Mouse (Mus musculus) effector memory CD4-positive, alpha-beta T cell, adult 7 months (primary cell): ENCODE results near the gene Gm8237. TPM values are rescaled to one million over a fixed set of nuclear protein-coding genes. Genes with fewer than 3 reads are reported as not detected.

ENCODE experiments used
- polyA plus RNA-seq: library from polyadenylated mRNA; unstranded; fragments of 100-300 nt; shearing (Covaris generic); gene quantifications from one replicate; pipeline ENCODE4 v1.2.1, GENCODE M21; 2017

Gm8237 gene
- polyA plus RNA-seq = not detected

DNA sequence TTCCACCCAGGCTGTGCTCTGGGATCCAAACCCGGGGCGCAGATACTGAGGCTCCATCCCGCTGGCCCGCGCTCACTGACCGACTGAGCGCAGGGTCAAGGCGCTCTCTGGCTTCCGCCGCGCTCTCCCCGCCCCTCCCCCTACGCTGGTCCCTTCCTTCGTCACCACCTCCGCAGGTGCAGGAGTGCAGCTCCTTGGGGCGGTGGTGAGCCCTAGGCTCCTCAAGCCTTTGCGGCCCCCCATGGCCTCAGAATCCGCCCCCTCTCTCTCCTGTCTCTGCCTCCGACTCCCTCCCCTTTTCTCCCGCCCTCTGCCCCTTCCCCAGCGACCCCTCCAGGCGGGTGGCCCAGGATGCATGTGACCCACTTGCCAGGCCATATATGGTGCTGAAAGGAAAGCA lies at the start of gene Gm8237:
TSS of gene Gm8237 (minus strand) at position 142 of the 400 bp plus-strand sequence.

DNA sequence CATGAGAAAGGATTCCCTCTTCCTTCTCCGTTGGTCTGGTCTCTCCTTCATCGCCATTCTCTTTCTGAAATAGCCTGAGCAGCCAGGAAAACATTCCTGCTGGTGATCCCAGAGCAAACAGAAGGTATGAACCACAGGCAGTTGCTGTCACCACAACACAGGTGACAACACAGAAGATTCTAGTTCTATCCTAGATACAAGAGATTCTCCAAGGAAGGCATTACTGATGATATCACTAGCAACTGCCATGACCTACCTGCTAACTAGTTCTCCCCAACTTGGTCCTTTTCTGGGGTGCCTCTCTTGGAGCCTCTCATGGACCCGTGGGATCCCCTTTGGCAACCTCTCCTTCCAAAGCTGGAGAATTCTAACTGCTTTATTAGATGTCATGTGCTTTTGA lies 50.0 kb downstream of the Gm8237 start, which contains the start of gene Gm3424:
TSS of gene Gm3424 (minus strand) at position 101 of the 400 bp plus-strand sequence.

Other genes with a start within 250 kb of the Gm8237 start
- not detected for gene Gm8265, start 247.4 kb downstream of the Gm8237 start, polyA plus RNA-seq
- not detected for gene Gm9603, start 192.9 kb downstream of the Gm8237 start, polyA plus RNA-seq
- not detected for gene Gm3373, start 138.8 kb downstream of the Gm8237 start, polyA plus RNA-seq
- not detected for gene Gm3383, start 72.4 kb downstream of the Gm8237 start, polyA plus RNA-seq
- not detected for gene Gm3424, start 50.1 kb downstream of the Gm8237 start, polyA plus RNA-seq
- gene Gm3248, start 81.4 kb upstream of the Gm8237 start, polyA plus RNA-seq = not detected
- gene Gm3453, start 98.8 kb upstream of the Gm8237 start, polyA plus RNA-seq = not detected
- gene Gm6337, start 177.9 kb upstream of the Gm8237 start, polyA plus RNA-seq = not detected
- gene Gm8206, start 213.6 kb upstream of the Gm8237 start, polyA plus RNA-seq = 0.43 TPM
- 1.1 TPM for gene Gm3468, start 228.3 kb upstream of the Gm8237 start, polyA plus RNA-seq
- gene Gm3476, start 245.4 kb upstream of the Gm8237 start, polyA plus RNA-seq = not detected